Mouse (Mus musculus) myocyte (in vitro differentiated cells): ENCODE measurements at regions not wholly inside any gene's neighbourhood (a gene's known extent, or its start where the extent isn't known, plus 50 kb on each side); places are given as distances from the start of the nearest gene placed in this dataset.

Source experiments
- CEBPB ChIP-seq: IDR thresholded peaks from 2 replicates; pipeline ENCODE4 v1.6.1; 2011; ENCODE audit warnings: mild to moderate bottlenecking, moderate library complexity; ENCODE audit not compliant: poor library complexity, insufficient read depth, severe bottlenecking
- E2F4 ChIP-seq: IDR thresholded peaks from one replicate; pipeline ENCODE4 v1.6.1; 2011; ENCODE audit warnings: mild to moderate bottlenecking, control low read depth, moderate library complexity; ENCODE audit not compliant: insufficient read depth
- MAX ChIP-seq: IDR thresholded peaks from one replicate; pipeline ENCODE4 v1.6.1; 2011; ENCODE audit warnings: low read depth, mild to moderate bottlenecking, control low read depth
- MYOD1 ChIP-seq, 3 experiments: IDR thresholded peaks; one replicate each; pipeline ENCODE4 v1.6.1; 2011; ENCODE audit warnings: control low read depth in 2 of 3, low read depth in 2 of 3, mild to moderate bottlenecking in 2 of 3, moderate library complexity in 1 of 3; ENCODE audit not compliant: insufficient read length in 2 of 3, control insufficient read depth in 1 of 3
- MYOG ChIP-seq, 3 experiments: IDR thresholded peaks; one replicate each; pipeline ENCODE4 v1.6.1; 2011; ENCODE audit warnings: control low read depth in 2 of 3, low read depth in 2 of 3, mild to moderate bottlenecking in 2 of 3; ENCODE audit not compliant: insufficient read length in 2 of 3, control insufficient read depth in 1 of 3, insufficient read depth in 1 of 3
- POLR2A ChIP-seq: IDR thresholded peaks from one replicate; pipeline ENCODE4 v1.6.1; 2011; ENCODE audit warnings: low read depth, mild to moderate bottlenecking, control low read depth, moderate library complexity; ENCODE audit not compliant: insufficient read length
- POLR2AphosphoS2 ChIP-seq: IDR thresholded peaks from one replicate; pipeline ENCODE4 v1.6.1; 2011; ENCODE audit warnings: low read depth, control low read depth; ENCODE audit not compliant: insufficient read length
- REST ChIP-seq: IDR thresholded peaks from one replicate; pipeline ENCODE4 v1.6.1; 2011; ENCODE audit warnings: mild to moderate bottlenecking, control low read depth, moderate library complexity; ENCODE audit not compliant: insufficient read depth, insufficient read length
- SRF ChIP-seq: IDR thresholded peaks from one replicate; pipeline ENCODE4 v1.6.1; 2011; ENCODE audit warnings: low read depth; ENCODE audit not compliant: control insufficient read depth, insufficient read length
- TCF12 ChIP-seq: IDR thresholded peaks from one replicate; pipeline ENCODE4 v1.6.1; 2011; ENCODE audit warnings: mild to moderate bottlenecking, control low read depth; ENCODE audit not compliant: poor library complexity, insufficient read depth, severe bottlenecking
- TCF3 ChIP-seq: IDR thresholded peaks from one replicate; pipeline ENCODE4 v1.6.1; 2011; ENCODE audit warnings: low read depth, control low read depth; ENCODE audit not compliant: insufficient read length
- USF1 ChIP-seq: IDR thresholded peaks from one replicate; pipeline ENCODE4 v1.6.1; 2011; ENCODE audit warnings: low read depth, mild to moderate bottlenecking, control low read depth, moderate library complexity

- no peak for TF ChIP-seq POLR2A
- no peak for TF ChIP-seq CEBPB
- no peak for TF ChIP-seq TCF12
- TF ChIP-seq POLR2AphosphoS2: no peak
- TF ChIP-seq MYOG (IDR thresholded peaks at IDR 0.05; ENCODE audit: control insufficient read depth in 1 of 3, insufficient read depth in 1 of 3, insufficient read length in 2 of 3, low read depth in 2 of 3): no peak
- TF ChIP-seq USF1: no peak
- no peak for TF ChIP-seq MAX
- no peak for TF ChIP-seq TCF3
- TF ChIP-seq MYOD1 (IDR thresholded peaks at IDR 0.05; ENCODE audit: control insufficient read depth in 1 of 3, insufficient read length in 2 of 3, low read depth in 2 of 3): no peak
- TF ChIP-seq REST: no peak
- TF ChIP-seq E2F4: no peak
- no peak for TF ChIP-seq SRF
Observed at GRCm38 (mm10) chr1:124790130-124790529, 645.4 kb downstream of the Actr3 start.
